In the genomic region with DNA sequence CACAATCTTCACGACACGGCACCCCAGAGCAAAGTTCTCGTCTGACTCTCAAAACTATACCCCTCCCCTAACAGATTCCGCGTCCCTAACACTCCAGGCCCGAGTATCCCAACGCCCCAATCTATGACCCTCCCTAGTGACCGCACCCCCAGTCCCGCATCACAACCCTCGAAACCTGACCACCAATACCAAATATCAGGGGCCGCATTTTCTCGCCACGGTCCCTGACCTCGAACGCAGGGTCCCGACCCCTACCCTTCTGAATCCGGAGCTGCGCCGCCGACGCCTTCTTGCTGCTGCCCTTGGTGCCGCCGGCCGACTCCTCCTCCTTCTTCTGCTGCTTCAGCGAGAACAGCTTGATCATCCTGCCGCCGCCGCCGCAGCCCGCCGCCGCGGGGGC, we compare ENCODE assay signal across 8 mouse cellular contexts. TPM values are rescaled to one million over a fixed set of nuclear protein-coding genes. Genes with fewer than 3 reads are reported as not detected.
A peak's percentile ranks its signal among the peaks of the same experiment; 100 is the strongest.
DNase-seq lines count a peak whose midpoint lies in the region; ATAC-seq and TF ChIP-seq lines count a peak whose summit lies in the region.

No protein-coding gene starts in this region.

- peaks cover 21% of the 10 kb centered on the region for H3K4me1 ChIP-seq in forebrain, postnatal 0 days (ENCODE audit: insufficient read depth)
- peaks cover 29% of the 10 kb centered on the region for H3K4me1 ChIP-seq in midbrain, embryonic 11.5 days (ENCODE audit: control insufficient read depth, insufficient read depth, low read length)

- peaks cover 27% of the 10 kb centered on the region for H3K36me3 ChIP-seq in forebrain, postnatal 0 days (ENCODE audit: insufficient read depth)
- peaks cover 12% of the 10 kb centered on the region for H3K36me3 ChIP-seq in midbrain, embryonic 11.5 days (ENCODE audit: control insufficient read depth, insufficient read depth, low read length)

- H3K27me3 ChIP-seq in forebrain, postnatal 0 days (ENCODE audit: insufficient read depth, low read length): no peaks in the 10 kb centered on the region
- peaks cover 4% of the 10 kb centered on the region for H3K27me3 ChIP-seq in midbrain, embryonic 11.5 days (ENCODE audit: control insufficient read depth, insufficient read depth, low read length)

- no peak for TF ChIP-seq CTCF in forebrain, postnatal 0 days (IDR thresholded peaks at IDR 0.05; ENCODE audit: low read depth)

- H3K9ac ChIP-seq in forebrain, postnatal 0 days: peak overlapping the region; percentile 94
- H3K9ac ChIP-seq in midbrain, embryonic 11.5 days (ENCODE audit: low read length): peak overlapping the region; percentile 97

- peak overlapping the region; percentile 90 for H3K4me3 ChIP-seq in forebrain, postnatal 0 days (ENCODE audit: low read depth, low read length)
- peak overlapping the region; percentile 85 for H3K4me3 ChIP-seq in midbrain, embryonic 11.5 days (ENCODE audit: low read depth, low read length)

- ATAC-seq in forebrain, postnatal 0 days: no peak
- ATAC-seq in midbrain, embryonic 11.5 days (ENCODE audit: low FRiP score): peak; percentile 6

- peak; percentile 55 for DNase-seq in embryo, embryonic 10 days (ENCODE audit: low spot score)
- DNase-seq in embryo, embryonic 9.5 days (ENCODE audit: extremely low spot score): no peak
- DNase-seq in ovary, postnatal 10 days (ENCODE audit: low spot score): peak; percentile 32
- no peak for DNase-seq in ovary, postnatal 14 days (ENCODE audit: low spot score)
- DNase-seq in forebrain, postnatal 0 days: no peak
- DNase-seq in midbrain, embryonic 11.5 days (ENCODE audit: low spot score, missing footprints): peak; percentile 90
- no peak for DNase-seq in spleen, adult 18-20 months
- DNase-seq in cerebellum, postnatal 4 days (ENCODE audit: low spot score in 2 of 2): no peak

- WGBS in forebrain, postnatal 0 days: under 1% methylated on average over 31 of the region's 33 CpGs
- under 1% methylated on average over 27 of the region's 33 CpGs for WGBS in midbrain, embryonic 11.5 days

- H3K4me2 ChIP-seq in forebrain, postnatal 0 days (ENCODE audit: low read depth): peak overlapping the region; percentile 75
- peak overlapping the region; percentile 88 for H3K4me2 ChIP-seq in midbrain, embryonic 11.5 days

- H3K9me3 ChIP-seq in forebrain, postnatal 0 days (ENCODE audit: low read length): no peaks in the 10 kb centered on the region
- no peaks in the 10 kb centered on the region for H3K9me3 ChIP-seq in midbrain, embryonic 11.5 days (ENCODE audit: control insufficient read depth, low read length)

- peak overlapping the region; percentile 99 for H3K27ac ChIP-seq in forebrain, postnatal 0 days (ENCODE audit: low read depth, low read length)
- H3K27ac ChIP-seq in midbrain, embryonic 11.5 days (ENCODE audit: low read depth, low read length): peak overlapping the region; percentile 99

RNA-seq across cellular contexts. Expression of gene Ube2m, which starts 0.7 kb away (rescaled TPM):
- total RNA-seq in forebrain, postnatal 0 days (2014; rRNA removed): 336 and 344 TPM in 2 replicates
- polyA plus RNA-seq in forebrain, postnatal 0 days (2015; fragmentation: Nextera tagmentation; extraction: Ambion mirVana): 130 and 132 TPM in 2 replicates
- polyA plus RNA-seq in midbrain, embryonic 11.5 days (2014; fragmentation: Nextera tagmentation; extraction: Ambion mirVana): 152 and 166 TPM in 2 replicates

RNA-seq across cellular contexts. Expression of gene Chmp2a, which starts 2.8 kb away (rescaled TPM):
- total RNA-seq in forebrain, postnatal 0 days (2014; rRNA removed): 131 and 160 TPM in 2 replicates
- 210 and 239 TPM in 2 replicates for polyA plus RNA-seq in forebrain, postnatal 0 days (2015; fragmentation: Nextera tagmentation; extraction: Ambion mirVana)
- polyA plus RNA-seq in midbrain, embryonic 11.5 days (2014; fragmentation: Nextera tagmentation; extraction: Ambion mirVana): 133 and 140 TPM in 2 replicates

RNA-seq across cellular contexts. Expression of gene Mzf1, which starts 17.2 kb away (rescaled TPM):
- 11.8 and 15.1 TPM in 2 replicates for total RNA-seq in forebrain, postnatal 0 days (2014; rRNA removed)
- 10.1 and 12.9 TPM in 2 replicates for polyA plus RNA-seq in forebrain, postnatal 0 days (2015; fragmentation: Nextera tagmentation; extraction: Ambion mirVana)
- 1.3 and 2.7 TPM in 2 replicates for polyA plus RNA-seq in midbrain, embryonic 11.5 days (2014; fragmentation: Nextera tagmentation; extraction: Ambion mirVana)

RNA-seq across cellular contexts. Expression of gene Zbtb45, which starts 27.5 kb away (rescaled TPM):
- 32.8 and 33.3 TPM in 2 replicates for total RNA-seq in forebrain, postnatal 0 days (2014; rRNA removed)
- polyA plus RNA-seq in forebrain, postnatal 0 days (2015; fragmentation: Nextera tagmentation; extraction: Ambion mirVana): 25.0 and 29.3 TPM in 2 replicates
- polyA plus RNA-seq in midbrain, embryonic 11.5 days (2014; fragmentation: Nextera tagmentation; extraction: Ambion mirVana): 25.7 and 32.8 TPM in 2 replicates

RNA-seq across cellular contexts. Expression of gene Trim28, which starts 38.5 kb away (rescaled TPM):
- total RNA-seq in forebrain, postnatal 0 days (2014; rRNA removed): 430 and 485 TPM in 2 replicates
- 209 and 211 TPM in 2 replicates for polyA plus RNA-seq in forebrain, postnatal 0 days (2015; fragmentation: Nextera tagmentation; extraction: Ambion mirVana)
- 399 and 443 TPM in 2 replicates for polyA plus RNA-seq in midbrain, embryonic 11.5 days (2014; fragmentation: Nextera tagmentation; extraction: Ambion mirVana)

Comparison
In these comparisons a context has a peak if more than half of its experiments do, and no peak if none do; other contexts are left out.
1. DNase-seq: peak in embryo, embryonic 10 days (single experiment), ovary, postnatal 10 days (single experiment) and midbrain, embryonic 11.5 days (single experiment); none in embryo, embryonic 9.5 days (single experiment), ovary, postnatal 14 days (single experiment), forebrain, postnatal 0 days (single experiment), spleen, adult 18-20 months (0 of 2) and cerebellum, postnatal 4 days (0 of 2).